ENCODE assay signal across 21 mouse cellular contexts in genomic region chr13:97503955-97504739, GRCm38 (mm10).
DNase-seq lines count a peak whose midpoint lies in the region; ATAC-seq and TF ChIP-seq lines count a peak whose summit lies in the region.
"Had no signal": no experiment of that assay in that cellular context is flagged by ENCODE, and none has a peak within 500 bp of the region (broad histone marks: within the 10 kb centered on the region; RNA-seq: fewer than 3 reads in every experiment).

No protein-coding gene starts in this region.

- no peak for TF ChIP-seq POLR2A in heart, adult 2 months (IDR thresholded peaks at IDR 0.05; ENCODE audit: insufficient read depth, low read depth, low read length)

- TF ChIP-seq CTCF in heart, adult 2 months (IDR thresholded peaks at IDR 0.05): no peak

- intact Hi-C loops in heart, adult 2 months (cut with DNase I): no loop called here

- H3K4me1 ChIP-seq in heart, embryonic 10.5 days: no peaks in the 10 kb centered on the region
- no peaks in the 10 kb centered on the region for H3K4me1 ChIP-seq in heart, adult 2 months (ENCODE audit: control insufficient read depth, insufficient read depth, low read length)
- H3K4me1 ChIP-seq in heart, embryonic 14.5 days (ENCODE audit: control insufficient read depth in 2 of 2, insufficient read depth in 2 of 2, low read length in 2 of 2): peaks cover 0 to 5% of the 10 kb centered on the region in 2 experiments; a peak in 1 of 4 replicates
- peaks cover 18% of the 10 kb centered on the region; the same call in 1 of the 2 replicates for H3K4me1 ChIP-seq in hindbrain, embryonic 10.5 days (replicated peaks)
- H3K4me1 ChIP-seq in hindbrain, embryonic 16.5 days (ENCODE audit: control insufficient read depth, insufficient read depth, low read depth, low read length): no peaks in the 10 kb centered on the region
- H3K4me1 ChIP-seq: hindbrain, embryonic 15.5 days had no signal

- peak overlapping the region; percentile 16; the same call in 1 of the 2 replicates for H3K27ac ChIP-seq in heart, embryonic 10.5 days
- no peak overlapping the region for H3K27ac ChIP-seq in heart, adult 2 months
- H3K27ac ChIP-seq in heart, embryonic 14.5 days (replicated peaks in 1 of 2; ENCODE audit: control insufficient read depth in 1 of 2, insufficient read depth in 1 of 2, low read depth in 2 of 2, low read length in 2 of 2): peak overlapping the region; percentile 7 to 21; a peak in 2 of 4 replicates
- 0 out of 2 replicates have a peak overlapping the region, but pooled peaks have one; percentile 12 for H3K27ac ChIP-seq in hindbrain, embryonic 10.5 days
- H3K27ac ChIP-seq in hindbrain, embryonic 16.5 days (ENCODE audit: low read depth, low read length): no peak overlapping the region
- H3K27ac ChIP-seq: embryonic facial prominence, embryonic 10.5 days; hindbrain, embryonic 15.5 days; kidney, postnatal 0 days had no signal

- no peak overlapping the region for H3K4me2 ChIP-seq in heart, embryonic 14.5 days (ENCODE audit: low read length)
- H3K4me2 ChIP-seq in hindbrain, embryonic 16.5 days (ENCODE audit: low read length): no peak overlapping the region
- H3K4me2 ChIP-seq: hindbrain, embryonic 15.5 days had no signal

- TF ChIP-seq EP300 in heart, adult 2 months (IDR thresholded peaks at IDR 0.05; ENCODE audit: insufficient read depth, low read depth, low read length): no peak

- no peaks in the 10 kb centered on the region for H3K9me3 ChIP-seq in heart, embryonic 10.5 days
- no peaks in the 10 kb centered on the region for H3K9me3 ChIP-seq in heart, embryonic 14.5 days (ENCODE audit: control insufficient read depth, low read length)
- H3K9me3 ChIP-seq in hindbrain, embryonic 10.5 days: no peaks in the 10 kb centered on the region
- no peaks in the 10 kb centered on the region for H3K9me3 ChIP-seq in hindbrain, embryonic 16.5 days (ENCODE audit: control insufficient read depth, low read length)
- H3K9me3 ChIP-seq: embryonic facial prominence, embryonic 10.5 days; hindbrain, embryonic 15.5 days had no signal

- WGBS in heart, embryonic 10.5 days: 83% methylated on average over 10 of the region's 10 CpGs
- WGBS in heart, adult 2 months: 85% methylated on average over 10 of the region's 10 CpGs
- WGBS in heart, embryonic 14.5 days: 76% methylated on average over 10 of the region's 10 CpGs
- 93% methylated on average over 10 of the region's 10 CpGs for WGBS in hindbrain, embryonic 10.5 days
- WGBS in hindbrain, embryonic 16.5 days: 97% methylated on average over 10 of the region's 10 CpGs

- H3K9ac ChIP-seq in heart, adult 2 months (ENCODE audit: low read depth, low read length): no peak overlapping the region
- H3K9ac ChIP-seq in heart, embryonic 14.5 days (ENCODE audit: low read length): no peak overlapping the region
- H3K9ac ChIP-seq in hindbrain, embryonic 16.5 days (ENCODE audit: low read depth, low read length): no peak overlapping the region
- H3K9ac ChIP-seq: hindbrain, embryonic 15.5 days had no signal

- no peak overlapping the region for H3K4me3 ChIP-seq in heart, embryonic 10.5 days
- no peak overlapping the region for H3K4me3 ChIP-seq in heart, adult 2 months
- no peak overlapping the region for H3K4me3 ChIP-seq in heart, embryonic 14.5 days (ENCODE audit: control insufficient read depth in 1 of 2, insufficient read depth in 1 of 2, low read depth in 1 of 2, low read length in 2 of 2)
- no peak overlapping the region for H3K4me3 ChIP-seq in hindbrain, embryonic 10.5 days
- no peak overlapping the region for H3K4me3 ChIP-seq in hindbrain, embryonic 16.5 days (ENCODE audit: low read length)
- H3K4me3 ChIP-seq: embryonic facial prominence, embryonic 10.5 days; hindbrain, embryonic 15.5 days had no signal

- peaks cover 9% of the 10 kb centered on the region; the same call in 1 of the 2 replicates for H3K27me3 ChIP-seq in heart, embryonic 10.5 days (ENCODE audit: insufficient read depth, poor library complexity, severe bottlenecking)
- no peaks in the 10 kb centered on the region for H3K27me3 ChIP-seq in heart, adult 2 months (ENCODE audit: control insufficient read depth, insufficient read depth, low read length)
- H3K27me3 ChIP-seq in heart, embryonic 14.5 days (ENCODE audit: control insufficient read depth, insufficient read depth, low read length): 0 out of 2 replicates have a peak, but pooled peaks cover 5% of the 10 kb centered on the region
- H3K27me3 ChIP-seq in hindbrain, embryonic 10.5 days (ENCODE audit: insufficient read depth, poor library complexity, severe bottlenecking): no peaks in the 10 kb centered on the region
- no peaks in the 10 kb centered on the region for H3K27me3 ChIP-seq in hindbrain, embryonic 16.5 days (replicated peaks; ENCODE audit: control insufficient read depth, insufficient read depth, low read length)
- H3K27me3 ChIP-seq: hindbrain, embryonic 15.5 days had no signal

- H3K79me2 ChIP-seq in heart, adult 2 months (replicated peaks; ENCODE audit: control insufficient read depth, insufficient read depth, low read length): no peaks in the 10 kb centered on the region

- no peak for DNase-seq in heart, embryonic 10.5 days (ENCODE audit: low spot score)
- no peak for DNase-seq in heart, adult 2 months
- DNase-seq in heart, adult 18-20 months: no peak
- no peak for DNase-seq in hindbrain, embryonic 10.5 days (ENCODE audit: low spot score)
- DNase-seq in heart, postnatal 4 days: peak; percentile 30
- no peak for DNase-seq in adrenal gland, adult 18-20 months (ENCODE audit: low spot score in 2 of 2)
- DNase-seq: adrenal gland, adult 8-10 months; adrenal gland, postnatal 36 days; B cell, adult 2 months; cerebellum, adult 2 months; gastrocnemius, postnatal 10 days; kidney, adult 11 months; kidney, adult 9 months had no signal

- no peaks in the 10 kb centered on the region for H3K36me3 ChIP-seq in heart, embryonic 10.5 days
- no peaks in the 10 kb centered on the region for H3K36me3 ChIP-seq in heart, adult 2 months (ENCODE audit: control insufficient read depth, insufficient read depth, low read length)
- no peaks in the 10 kb centered on the region for H3K36me3 ChIP-seq in heart, embryonic 14.5 days (ENCODE audit: control insufficient read depth, insufficient read depth, low read length)
- no peaks in the 10 kb centered on the region for H3K36me3 ChIP-seq in hindbrain, embryonic 10.5 days
- no peaks in the 10 kb centered on the region for H3K36me3 ChIP-seq in hindbrain, embryonic 16.5 days (ENCODE audit: control insufficient read depth, insufficient read depth, low read length)
- H3K36me3 ChIP-seq: embryonic facial prominence, embryonic 10.5 days; hindbrain, embryonic 15.5 days had no signal

- ATAC-seq in heart, embryonic 14.5 days (ENCODE audit: insufficient number of reproducible peaks, insufficient read depth, low FRiP score, low read depth): peak; percentile 10
- no peak for ATAC-seq in hindbrain, embryonic 16.5 days
- ATAC-seq: CD4-positive, CD25-positive, alpha-beta regulatory T cell, adult 4 months; forebrain, embryonic 16.5 days; inflammation-experienced regulatory T-cells, adult 6 months had no signal

Comparison
In these comparisons a context has a peak if more than half of its experiments do, and no peak if none do; other contexts are left out.
1. H3K27ac ChIP-seq: peak in heart, embryonic 10.5 days (single experiment), heart, embryonic 14.5 days (2 of 2) and hindbrain, embryonic 10.5 days (single experiment); none in heart, adult 2 months (single experiment) and hindbrain, embryonic 16.5 days (single experiment).